Mouse (Mus musculus) ovary, postnatal 14 days (tissue): ENCODE data around the gene Zfp488.

Experiments used
- DNase-seq: peaks from one replicate; pipeline ENCODE4 v3.0.0; 2022; ENCODE audit warnings: low spot score

Zfp488 gene

GRCm38 (mm10) chr14:33946125-33946524, 32.4 kb downstream of the Zfp488 start:
- DNase-seq: no peak

GRCm38 (mm10) chr14:33942222-33942621, 36.3 kb downstream of the Zfp488 start:
- no peak for DNase-seq

GRCm38 (mm10) chr14:33940739-33941138, 37.8 kb downstream of the Zfp488 start, which contains the start of gene Gdf2:
TSS of gene Gdf2 (plus strand) at chr14:33941039.
- no peak for DNase-seq

- DNase-seq: peak; percentile 73
Observed at GRCm38 (mm10) chr14:33939117-33939516, 39.4 kb downstream of the Zfp488 start.

GRCm38 (mm10) chr14:33933778-33934317, 44.7 kb downstream of the Zfp488 start:
- DNase-seq: peak; percentile 52

- peak; percentile 61 for DNase-seq
Observed at GRCm38 (mm10) chr14:33932935-33933703, 45.4 kb downstream of the Zfp488 start.

GRCm38 (mm10) chr14:33931853-33932252, 46.7 kb downstream of the Zfp488 start:
- DNase-seq: no peak

- DNase-seq: peak; percentile 46
Observed at GRCm38 (mm10) chr14:33923168-33924070, 55.1 kb downstream of the Zfp488 start, which contains the start of gene Gdf10. TSS of gene Gdf10 (plus strand) at chr14:33923587.

GRCm38 (mm10) chr14:33922771-33923167, 55.8 kb downstream of the Zfp488 start:
- no peak for DNase-seq

- DNase-seq: no peak
Observed at GRCm38 (mm10) chr14:33920727-33921559, 57.6 kb downstream of the Zfp488 start.
